Mouse (Mus musculus) telencephalon, adult 2 months (tissue): Measurements from ENCODE around the gene Cdk18.
"Not testable (repeated sequence)": the region's sequence is repeated elsewhere in the genome, so short reads cannot be mapped to it uniquely, and the experiment has no call there.

ENCODE experiments used
- DNase-seq: peaks from one replicate; pipeline ENCODE4 v3.0.0-alpha.2; 2011; ENCODE audit warnings: low read depth, low spot score

Gene Cdk18

DNA sequence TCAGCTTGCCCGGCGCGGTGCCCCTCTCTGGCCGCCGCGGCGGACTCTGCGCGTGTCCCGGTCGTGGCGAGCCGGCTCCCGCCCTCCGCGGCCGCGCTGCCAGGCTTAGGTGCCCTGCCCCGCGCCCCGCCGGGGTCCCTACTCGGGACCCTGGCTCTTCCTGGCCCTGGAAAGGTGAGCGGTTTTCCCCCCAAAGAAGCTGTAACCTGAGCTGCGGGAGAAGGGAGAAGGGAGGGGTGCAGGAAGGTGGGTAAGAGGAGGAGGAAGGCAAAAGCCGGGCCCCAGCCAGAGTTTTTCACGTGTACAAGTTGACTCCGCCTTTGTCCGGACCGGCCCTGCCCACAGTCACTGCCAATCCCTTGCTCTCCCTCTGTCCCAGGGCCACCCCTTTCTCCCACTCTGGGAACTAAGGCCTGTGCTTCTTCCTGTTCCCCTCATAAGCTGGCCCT, at the start of gene Cdk18:
Cdk18 (minus strand) TSS at position 269 of the 449 bp plus-strand sequence.
- DNase-seq, result no peak

- DNase-seq, result no peak
These were observed 49.7 kb upstream of the Cdk18 start for GRCm38 (mm10) chr1:132189231-132189630.

DNA sequence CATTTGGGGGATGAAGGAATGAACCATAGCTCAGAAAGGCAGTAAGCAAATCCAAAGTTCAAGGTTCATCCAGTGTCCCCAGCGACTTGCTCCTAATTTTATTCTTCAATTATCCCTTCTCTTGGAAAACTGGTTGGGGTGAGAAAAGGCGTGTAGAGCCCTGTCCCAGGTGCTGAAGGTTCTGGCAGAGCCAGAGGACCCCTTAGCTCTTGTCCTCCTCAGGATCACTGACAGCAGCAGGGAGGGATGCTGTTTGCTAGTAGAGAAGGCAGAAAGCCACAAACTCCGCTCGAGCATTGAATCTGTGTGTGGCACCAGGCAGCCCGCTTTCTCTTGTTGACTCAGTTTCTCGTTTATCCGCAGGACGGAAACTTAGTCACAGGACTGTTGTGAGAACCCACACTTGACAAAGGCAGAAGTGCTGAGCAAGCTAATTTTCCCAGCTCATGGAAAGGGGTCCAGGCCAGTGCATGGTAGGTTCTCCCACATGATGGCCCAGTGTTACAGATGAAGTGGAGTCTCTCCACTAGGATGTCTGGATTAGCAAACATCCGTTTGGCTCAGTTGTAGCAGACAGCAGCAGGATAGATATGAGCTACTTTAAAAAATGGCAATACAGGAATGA, 49.1 kb upstream of the Cdk18 start:
- no peak for DNase-seq

DNA sequence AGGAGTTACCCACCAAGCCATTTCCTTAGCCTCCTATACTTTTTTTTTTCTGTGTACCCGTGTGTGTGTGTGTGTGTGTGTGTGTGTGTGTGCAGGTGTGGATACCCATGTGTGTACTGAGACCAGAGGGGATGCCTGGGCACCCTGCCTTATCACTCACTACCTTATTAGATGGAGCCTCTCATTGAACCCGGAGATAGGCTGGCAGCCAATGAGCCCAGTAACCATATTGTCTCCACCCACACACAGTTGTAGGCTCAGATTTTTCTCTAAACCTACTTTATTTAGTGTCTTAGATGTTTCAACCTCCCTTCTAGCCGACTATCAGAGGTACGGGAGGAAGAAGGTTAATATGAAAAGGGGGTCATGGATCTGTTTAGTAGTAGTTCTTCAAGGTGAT, 46.8 kb upstream of the Cdk18 start:
- no peak for DNase-seq

DNA sequence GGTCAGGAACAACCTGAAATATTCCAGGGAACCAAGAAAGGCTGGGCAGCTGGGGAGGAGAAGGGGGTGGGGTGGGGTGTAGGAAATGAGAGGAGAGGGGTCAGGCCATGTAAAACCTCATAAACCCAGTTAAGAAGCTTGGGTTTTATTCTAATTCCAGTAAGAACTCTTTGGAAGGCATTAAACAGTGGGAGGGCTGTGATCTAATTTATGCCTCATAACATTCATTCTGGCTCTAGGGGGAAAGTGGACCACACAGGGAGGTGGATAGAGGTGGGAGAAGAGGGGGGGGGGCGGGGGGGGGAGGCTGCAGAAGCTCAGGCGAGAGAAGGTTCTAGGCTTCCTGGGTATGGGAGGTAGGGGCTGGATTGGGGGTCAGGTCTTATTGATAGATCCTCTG, 32.1 kb upstream of the Cdk18 start:
- DNase-seq, result no peak

GRCm38 (mm10) chr1:132170698-132171097, 31.2 kb upstream of the Cdk18 start:
- DNase-seq, result no peak

- no peak for DNase-seq
These were observed 28.8 kb upstream of the Cdk18 start for GRCm38 (mm10) chr1:132168115-132168767.

GRCm38 (mm10) chr1:132165859-132166258, 26.4 kb upstream of the Cdk18 start:
- DNase-seq, result no peak

DNA sequence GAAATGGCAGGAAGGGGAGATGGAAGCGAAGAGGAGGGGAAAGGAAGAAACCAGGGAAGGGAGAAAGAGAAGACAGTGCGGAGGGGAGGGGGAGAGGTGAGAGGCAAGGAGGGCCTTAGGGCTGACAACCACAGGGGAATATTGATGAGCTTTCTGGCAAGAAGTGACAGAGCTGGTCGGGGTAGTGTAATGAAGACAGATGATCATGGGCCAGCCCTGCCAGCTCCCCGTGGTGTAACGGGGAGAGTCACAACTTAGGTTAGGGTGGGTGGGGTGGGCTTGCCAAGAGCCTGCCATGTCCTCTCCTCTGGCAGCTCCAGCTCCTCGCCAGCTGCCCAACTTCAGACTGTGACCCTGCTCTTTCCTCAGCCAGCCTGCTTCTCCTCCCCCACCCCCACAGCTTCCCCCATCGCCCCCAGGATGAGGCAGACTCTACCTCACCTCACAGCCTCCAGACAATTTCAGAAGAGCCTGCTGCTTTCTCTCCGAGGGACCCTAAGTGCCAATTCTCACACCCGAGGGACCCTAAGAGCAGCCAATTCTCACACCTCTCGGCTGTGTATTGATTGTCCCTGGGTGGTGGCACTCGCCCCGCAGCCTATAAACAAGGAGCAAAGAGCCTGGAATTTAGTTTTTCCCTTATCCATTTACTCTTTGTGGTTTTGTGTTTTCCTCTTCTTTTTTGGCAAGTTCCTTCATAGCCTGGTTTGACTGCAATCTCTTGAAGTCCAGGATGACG, 25.5 kb upstream of the Cdk18 start:
- no peak for DNase-seq

GRCm38 (mm10) chr1:132162618-132163017, 23.1 kb upstream of the Cdk18 start:
- DNase-seq, result not testable (repeated sequence)

DNA sequence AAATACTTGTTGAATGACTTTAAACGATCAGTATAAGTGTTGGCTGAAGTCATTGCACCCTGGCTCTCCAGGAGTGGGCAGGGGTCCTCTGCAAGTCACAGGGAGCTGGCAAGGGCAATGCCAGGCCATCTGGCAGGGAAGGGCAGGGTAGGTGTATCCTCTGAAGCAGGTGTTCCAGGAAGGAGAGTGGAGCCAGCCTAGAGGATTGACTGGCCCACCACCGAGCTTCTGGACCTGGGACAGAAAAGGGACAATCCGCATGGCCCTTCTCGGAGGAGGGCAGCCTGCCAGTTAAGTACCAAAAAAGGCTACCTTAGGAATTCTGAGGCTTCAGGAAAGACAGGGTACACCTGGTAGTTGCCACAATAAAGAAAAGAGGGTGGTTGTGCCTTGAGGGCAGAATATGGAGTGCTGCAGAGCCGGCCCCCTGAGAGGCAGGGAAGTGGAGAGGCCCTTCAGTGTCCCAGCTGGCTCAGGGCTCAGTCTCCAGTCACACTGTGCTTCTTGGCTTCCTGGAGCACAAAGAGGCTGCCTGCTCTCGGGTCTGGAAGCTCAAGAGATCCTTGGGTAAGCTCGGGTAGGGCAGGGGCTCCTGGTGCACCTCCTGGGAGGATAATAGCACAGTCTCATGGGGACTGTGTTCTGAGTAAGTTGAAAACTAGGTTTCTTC, 21.9 kb upstream of the Cdk18 start:
- DNase-seq, result no peak

GRCm38 (mm10) chr1:132159681-132160080, 20.2 kb upstream of the Cdk18 start:
- DNase-seq, result no peak

- DNase-seq, result no peak
These were observed 19.3 kb upstream of the Cdk18 start for GRCm38 (mm10) chr1:132158741-132159140.

- no peak for DNase-seq
These were observed 18.3 kb upstream of the Cdk18 start for GRCm38 (mm10) chr1:132157808-132158207.

GRCm38 (mm10) chr1:132157016-132157781, 17.7 kb upstream of the Cdk18 start:
- DNase-seq, result peak; percentile 50

GRCm38 (mm10) chr1:132155737-132156136, 16.3 kb upstream of the Cdk18 start:
- no peak for DNase-seq

- DNase-seq, result no peak
These were observed 14.2 kb upstream of the Cdk18 start for GRCm38 (mm10) chr1:132153691-132154090.

DNA sequence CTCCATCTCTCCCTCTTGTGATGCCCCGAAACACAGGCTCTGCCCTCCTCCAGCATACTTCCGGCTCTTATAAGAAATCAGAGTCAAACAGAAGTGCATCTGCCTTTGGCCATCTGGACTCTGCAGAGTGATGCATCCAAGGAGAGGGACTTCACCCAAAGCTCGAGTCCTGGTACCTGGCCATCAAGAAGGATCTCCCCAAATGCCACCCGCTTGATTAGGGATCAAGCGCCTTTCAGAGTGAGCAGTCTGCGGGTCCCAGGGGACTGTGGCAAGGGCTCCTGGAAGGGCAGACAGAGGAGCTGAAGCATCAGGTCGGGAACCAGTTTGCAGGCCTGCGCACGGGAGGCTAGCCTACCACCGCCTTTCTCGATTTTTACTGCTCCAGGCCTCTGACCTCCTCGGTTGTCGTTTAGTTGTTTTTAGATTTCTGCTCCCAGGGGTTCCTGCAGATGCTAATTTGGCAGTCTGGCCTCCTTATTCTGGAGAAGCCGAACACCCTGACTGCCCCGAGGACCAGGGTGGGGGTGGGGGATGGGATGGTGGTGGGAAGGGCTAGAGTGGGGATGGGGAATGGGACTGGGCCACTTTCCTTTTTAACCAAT, 13.7 kb upstream of the Cdk18 start:
- no peak for DNase-seq

GRCm38 (mm10) chr1:132151908-132152307, 12.4 kb upstream of the Cdk18 start:
- DNase-seq, result no peak

DNA sequence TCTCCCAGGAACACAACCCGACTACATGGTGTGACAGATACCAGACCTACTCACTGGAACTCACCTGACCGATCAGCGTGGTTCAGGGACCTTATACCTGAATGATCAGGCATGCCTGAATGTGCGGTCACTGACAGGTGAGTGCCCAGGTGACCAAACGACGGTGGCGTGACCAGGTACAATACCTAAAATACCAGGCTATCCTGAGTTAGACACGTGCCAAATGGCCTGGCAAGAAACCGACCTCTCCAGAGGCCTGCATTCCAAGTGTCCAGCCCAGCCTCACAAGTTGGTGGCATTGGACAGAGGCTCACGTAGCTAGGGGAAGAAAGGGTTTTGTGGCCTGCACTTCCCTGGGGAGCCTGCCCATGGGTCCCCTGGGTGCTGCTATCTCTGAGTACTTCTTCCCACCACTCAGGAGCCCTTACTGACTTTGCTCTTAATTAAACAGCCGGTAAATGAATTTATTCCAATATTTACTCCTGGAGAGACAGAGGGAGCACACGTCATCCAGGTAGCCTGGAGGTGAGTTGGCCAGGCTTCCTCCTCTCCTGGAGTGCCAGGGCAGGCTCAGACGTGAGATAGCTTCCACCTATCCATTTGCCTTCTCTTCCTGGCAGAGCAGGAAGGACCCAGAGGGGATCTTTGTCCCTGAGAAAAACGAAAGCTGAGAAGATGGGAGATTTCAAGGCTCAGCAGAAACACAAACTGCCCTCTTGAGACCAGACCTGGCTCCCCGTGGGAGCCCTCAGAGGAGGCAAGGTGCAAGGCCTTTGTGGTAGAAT, 11.5 kb upstream of the Cdk18 start:
- no peak for DNase-seq
